Mouse (Mus musculus) neural tube, embryonic 11.5 days (tissue): ENCODE results near the gene Adad2. TPM values are rescaled to one million over a fixed set of nuclear protein-coding genes. Genes with fewer than 3 reads are reported as not detected.

ENCODE experiments used
- ATAC-seq: fragments of 200-750 bp; cut with Nextera tagmentation; 2 replicates; pipeline ENCODE4 v1.8.0; 2017; ENCODE audit warnings: moderate number of reproducible peaks, mild to moderate bottlenecking, moderate TSS enrichment, moderate library complexity; ENCODE audit not compliant: insufficient read depth, low FRiP score, low TSS enrichment
- DNase-seq: peaks from one replicate; pipeline ENCODE4 v3.0.0-alpha.2; 2015; ENCODE audit warnings: low spot score
- H3K27ac ChIP-seq: fragments of 300-500 bp; sonication (generic); 2 replicates; pipeline ENCODE4 v1.5.1; 2014; ENCODE audit warnings: low read depth, mild to moderate bottlenecking, low read length
- H3K27me3 ChIP-seq: fragments of 300-500 bp; sonication (generic); 2 replicates; pipeline ENCODE4 v1.6.1; 2014; ENCODE audit warnings: mild to moderate bottlenecking, low read length, mixed read lengths; ENCODE audit not compliant: control insufficient read depth, insufficient read depth
- H3K36me3 ChIP-seq: fragments of 300-500 bp; sonication (generic); 2 replicates; pipeline ENCODE4 v1.6.1; 2014; ENCODE audit warnings: mild to moderate bottlenecking, low read length, moderate library complexity, mixed read lengths; ENCODE audit not compliant: control insufficient read depth, insufficient read depth
- H3K4me1 ChIP-seq: fragments of 300-500 bp; sonication (generic); 2 replicates; pipeline ENCODE4 v1.6.1; 2014; ENCODE audit warnings: low read length, mixed read lengths; ENCODE audit not compliant: control insufficient read depth, insufficient read depth
- H3K4me2 ChIP-seq: fragments of 300-500 bp; sonication (generic); 2 replicates; pipeline ENCODE4 v1.6.1; 2014; ENCODE audit warnings: low read depth, mild to moderate bottlenecking, moderate library complexity
- H3K4me3 ChIP-seq: fragments of 300-500 bp; sonication (generic); 2 replicates; pipeline ENCODE4 v1.5.1; 2014; ENCODE audit warnings: low read depth, low read length
- H3K9ac ChIP-seq: fragments of 300-500 bp; sonication (generic); 2 replicates; pipeline ENCODE4 v1.6.1; 2014; ENCODE audit warnings: mild to moderate bottlenecking, low read length
- H3K9me3 ChIP-seq: fragments of 300-500 bp; sonication (generic); 2 replicates; pipeline ENCODE4 v1.6.1; 2016; ENCODE audit warnings: low read length; ENCODE audit not compliant: control insufficient read depth
- WGBS: fragments of 180-500 bp; shearing (Covaris S2); extraction: QIAGEN DNeasy Blood & Tissue Kit; methylation state at CpG from one replicate; pipeline ENCODE4 v1.1.7; 2014; 5-methylcytosine and 5-hydroxymethylcytosine counted together
- polyA plus RNA-seq: library from polyadenylated mRNA; unstranded; fragments of >200 nt; fragmentation: Nextera tagmentation; extraction: Ambion mirVana; gene quantifications from 2 replicates; pipeline ENCODE4 v1.2.1, GENCODE M21; 2014

The Adad2 gene
- polyA plus RNA-seq, 1 experiment from 2014 or later = not detected

GRCm38 (mm10) chr8:119661892-119662291 is 49.3 kb downstream of the Adad2 start:
- 72% methylated on average over 6 of the region's 6 CpGs for WGBS
- no peak overlapping the region for H3K4me2 ChIP-seq
- H3K4me3 ChIP-seq = no peak overlapping the region
- peaks cover 5% of the 10 kb centered on the region for H3K4me1 ChIP-seq
- H3K9ac ChIP-seq = no peak overlapping the region
- H3K9me3 ChIP-seq = no peaks in the 10 kb centered on the region
- no peaks in the 10 kb centered on the region for H3K36me3 ChIP-seq
- H3K27me3 ChIP-seq = no peaks in the 10 kb centered on the region
- no peak overlapping the region for H3K27ac ChIP-seq
- DNase-seq = no peak
- ATAC-seq = no peak

- Histone ChIP-seq H3K27ac (no peak overlapping the region), H3K4me2 (no peak overlapping the region), H3K9ac (no peak overlapping the region), H3K9me3 (no peaks in the 10 kb centered on the region), H3K36me3 (no peaks in the 10 kb centered on the region), H3K27me3 (no peaks in the 10 kb centered on the region), H3K4me1 (peaks cover 5% of the 10 kb centered on the region), H3K4me3 (no peak overlapping the region)
- 67% methylated on average over 11 of the region's 11 CpGs for WGBS
- DNase-seq (no peak), ATAC-seq (no peak)
These were observed 50.9 kb downstream of the Adad2 start for GRCm38 (mm10) chr8:119663440-119663839.

DNA sequence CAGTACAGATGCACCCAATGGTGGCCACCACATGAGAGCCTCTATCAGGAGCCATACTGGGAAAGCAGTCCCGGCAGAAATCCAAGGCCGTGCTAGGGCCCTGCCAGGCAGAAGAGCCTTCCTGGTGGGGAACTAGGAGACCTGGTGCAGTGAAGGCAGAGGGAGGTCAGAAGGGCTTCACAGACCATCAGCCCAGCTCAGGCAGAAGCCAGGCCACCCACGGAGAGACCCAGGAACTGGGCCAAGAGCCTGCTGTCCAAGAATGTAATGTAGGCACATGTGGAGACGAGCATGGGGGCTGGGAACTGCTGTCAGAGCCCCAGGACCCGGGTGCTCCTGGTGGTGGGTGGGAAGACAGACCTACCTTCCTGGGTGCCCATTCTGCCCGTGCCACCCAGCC is 52.7 kb downstream of the Adad2 start:
- WGBS = 82% methylated on average over 6 of the region's 6 CpGs
- ATAC-seq = no peak
- H3K36me3 ChIP-seq = no peaks in the 10 kb centered on the region
- H3K9me3 ChIP-seq = no peaks in the 10 kb centered on the region
- H3K4me2 ChIP-seq = no peak overlapping the region
- H3K27me3 ChIP-seq = no peaks in the 10 kb centered on the region
- no peak overlapping the region for H3K27ac ChIP-seq
- no peak for DNase-seq
- H3K4me3 ChIP-seq = no peak overlapping the region
- H3K4me1 ChIP-seq = peaks cover 5% of the 10 kb centered on the region
- no peak overlapping the region for H3K9ac ChIP-seq

Other genes starting within 250 kb of the Adad2 start
- 9.7 and 11.5 TPM in 2 replicates for gene Mlycd, start 217.9 kb upstream of the Adad2 start, polyA plus RNA-seq
- gene Osgin1, start 178.6 kb upstream of the Adad2 start, polyA plus RNA-seq = 0.27 and 0.76 TPM in 2 replicates
- 11.5 and 11.8 TPM in 2 replicates for gene Necab2, start 166.0 kb upstream of the Adad2 start, polyA plus RNA-seq
- gene Slc38a8, start 111.0 kb upstream of the Adad2 start, polyA plus RNA-seq = not detected in 2 replicates
- gene Mbtps1, start 54.0 kb upstream of the Adad2 start, polyA plus RNA-seq = 97.5 and 105 TPM in 2 replicates
- 74.4 and 87.6 TPM in 2 replicates for gene Hsdl1, start 37.6 kb upstream of the Adad2 start, polyA plus RNA-seq
- gene Dnaaf1, start 37.5 kb upstream of the Adad2 start, polyA plus RNA-seq = not detected in 2 replicates
- 11.7 and 14.1 TPM in 2 replicates for gene Taf1c, start 7.5 kb upstream of the Adad2 start, polyA plus RNA-seq
- gene Kcng4, start 22.9 kb downstream of the Adad2 start, polyA plus RNA-seq = 0.32 and 0.42 TPM in 2 replicates
- gene Wfdc1, start 53.6 kb downstream of the Adad2 start, polyA plus RNA-seq = 1.7 and 1.9 TPM in 2 replicates
- gene Atp2c2, start 87.3 kb downstream of the Adad2 start, polyA plus RNA-seq = 0.61 and 1.0 TPM in 2 replicates
- 10.3 and 11.1 TPM in 2 replicates for gene Tldc1, start 165.7 kb downstream of the Adad2 start, polyA plus RNA-seq
- gene Cotl1, start 227.8 kb downstream of the Adad2 start, polyA plus RNA-seq = 574 and 631 TPM in 2 replicates
- gene Klhl36, start 249.5 kb downstream of the Adad2 start, polyA plus RNA-seq = 7.8 and 8.9 TPM in 2 replicates